Mouse (Mus musculus) embryonic fibroblast, embryonic 13.5 days (primary cell): Measurements from ENCODE around the gene Tst.

Experiments
- CTCF ChIP-seq: IDR thresholded peaks from 2 replicates; pipeline ENCODE4 v1.5.1; 2011; ENCODE audit warnings: mild to moderate bottlenecking, control low read depth, low read length, moderate library complexity, borderline replicate concordance; ENCODE audit not compliant: insufficient read depth
- POLR2A ChIP-seq: IDR thresholded peaks from 2 replicates; pipeline ENCODE4 v1.6.1; 2011; ENCODE audit warnings: low read depth, mild to moderate bottlenecking, control low read depth, low read length, moderate library complexity

DNA sequence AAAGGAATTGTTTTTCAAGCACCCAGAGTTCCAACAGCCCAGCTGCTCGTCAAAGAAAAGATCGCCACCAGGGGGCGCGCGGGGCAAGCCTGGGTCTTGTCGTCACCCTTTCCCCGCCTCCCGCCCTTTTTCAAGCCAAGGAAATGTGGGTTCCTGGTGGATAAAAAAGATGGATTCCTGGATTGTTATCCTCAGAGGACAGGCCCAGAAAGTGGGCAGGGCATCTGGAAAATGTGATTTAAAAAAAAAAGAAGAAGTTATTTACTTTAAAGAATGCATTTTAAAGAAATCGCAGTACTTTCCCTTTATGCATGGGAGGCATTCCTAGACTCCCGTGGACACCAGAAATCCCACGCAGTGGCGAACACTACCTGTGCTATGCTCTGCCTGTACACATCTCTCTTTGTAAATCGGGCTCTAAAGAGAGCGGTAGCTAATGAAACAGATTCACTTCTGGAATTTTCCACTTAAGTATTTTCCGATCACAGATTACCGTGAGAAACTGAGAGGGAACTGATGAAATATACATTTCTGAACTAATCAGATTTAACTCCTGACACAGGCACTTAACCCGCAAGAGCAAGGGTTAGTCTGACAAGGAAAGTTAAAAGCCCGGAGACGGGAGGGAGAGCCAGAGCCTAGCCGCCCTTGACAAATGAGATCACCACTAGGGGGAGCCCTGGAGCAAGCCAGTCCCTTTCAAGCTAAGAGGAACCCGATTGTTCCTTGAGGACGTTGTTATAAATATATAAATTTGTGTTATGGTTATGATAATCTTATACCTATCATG is 42.2 kb upstream of the Tst start:
- TF ChIP-seq CTCF: peak; percentile 50; the same call in 1 of the 2 replicates
- TF ChIP-seq POLR2A: no peak; the same call in 1 of the 2 replicates
